Mouse (Mus musculus) brain, embryonic 14.5 days (tissue): ENCODE results near the gene Ift43. TPM values are rescaled to one million over a fixed set of nuclear protein-coding genes. Genes with fewer than 3 reads are reported as not detected.

Source experiments
- DNase-seq: peaks from one replicate; pipeline ENCODE4 v3.0.0-alpha.2; 2011; ENCODE audit warnings: low read depth
- CTCF ChIP-seq: fragments of 200-500 bp; IDR thresholded peaks from 2 replicates; pipeline ENCODE4 v1.5.1; 2012; ENCODE audit warnings: inconsistent platforms, mild to moderate bottlenecking, moderate library complexity, borderline replicate concordance; ENCODE audit not compliant: insufficient read depth, insufficient read length; ENCODE audit errors: extremely low read depth
- POLR2A ChIP-seq: fragments of 200-500 bp; IDR thresholded peaks from 2 replicates; pipeline ENCODE4 v1.6.1; 2012; ENCODE audit warnings: mild to moderate bottlenecking, inconsistent platforms, borderline replicate concordance; ENCODE audit not compliant: poor library complexity, insufficient read depth, insufficient read length, severe bottlenecking; ENCODE audit errors: extremely low read depth
- polyA plus RNA-seq: library from polyadenylated mRNA; depleted of rRNA; stranded (reverse); fragments of >200 nt; gene quantifications from 2 replicates; pipeline ENCODE4 v1.2.3, GENCODE M21; 2012

Ift43 gene
- polyA plus RNA-seq, 1 experiment = 37.5 TPM

- no peak for TF ChIP-seq CTCF
- TF ChIP-seq POLR2A = no peak
Measured at GRCm38 (mm10) chr12:86151941-86152340, 69.6 kb downstream of the Ift43 start.

GRCm38 (mm10) chr12:86153213-86153957, 71.0 kb downstream of the Ift43 start:
- DNase-seq = peak; percentile 77
- no peak for TF ChIP-seq POLR2A
- TF ChIP-seq CTCF = no peak

More at GRCm38 (mm10) chr12:86151941-86152340, 69.6 kb downstream of the Ift43 start:
- DNase-seq = peak; percentile 62

DNA sequence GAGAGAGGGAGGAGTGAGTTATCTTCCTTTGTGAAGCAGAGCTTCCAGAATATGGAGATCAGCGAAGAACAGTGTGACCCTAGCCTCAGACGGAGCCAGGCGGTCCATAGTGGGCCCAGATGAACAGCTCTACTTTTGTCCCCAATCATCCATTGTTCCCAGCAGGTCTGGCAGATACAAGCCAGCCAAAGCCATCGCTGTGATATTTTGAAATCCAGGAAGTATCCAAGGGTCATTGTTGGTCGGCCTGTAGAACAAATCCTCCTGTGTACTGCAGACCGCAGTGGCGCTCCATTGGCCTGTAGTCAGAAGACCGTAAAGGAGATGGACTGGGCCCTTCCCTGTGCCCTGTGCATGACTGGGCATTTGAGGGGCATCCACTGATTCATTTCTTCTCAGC, 72.8 kb downstream of the Ift43 start:
- no peak for DNase-seq
- no peak for TF ChIP-seq CTCF
- TF ChIP-seq POLR2A = no peak

DNA sequence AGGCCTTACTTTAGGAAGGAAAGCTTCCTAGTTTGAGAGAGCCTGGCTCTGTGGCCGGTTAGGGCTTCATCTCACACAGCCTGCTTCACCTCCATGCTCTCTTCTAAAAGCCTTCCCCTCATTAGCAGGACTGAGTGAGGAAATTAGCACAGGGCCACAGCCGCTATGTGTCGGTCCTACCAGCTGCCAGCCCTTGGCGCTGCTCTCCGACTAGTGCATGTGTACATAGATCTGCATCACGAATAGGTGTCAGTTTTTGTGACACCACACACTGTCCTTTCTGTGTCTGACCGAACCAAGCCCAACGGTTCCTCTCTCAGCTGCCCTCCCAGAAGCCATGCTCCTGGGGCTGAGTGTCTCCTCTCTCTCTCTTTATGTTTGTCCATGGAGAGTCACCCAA, 74.8 kb downstream of the Ift43 start:
- TF ChIP-seq CTCF (no peak), POLR2A (no peak)
- DNase-seq = peak; percentile 70

DNA sequence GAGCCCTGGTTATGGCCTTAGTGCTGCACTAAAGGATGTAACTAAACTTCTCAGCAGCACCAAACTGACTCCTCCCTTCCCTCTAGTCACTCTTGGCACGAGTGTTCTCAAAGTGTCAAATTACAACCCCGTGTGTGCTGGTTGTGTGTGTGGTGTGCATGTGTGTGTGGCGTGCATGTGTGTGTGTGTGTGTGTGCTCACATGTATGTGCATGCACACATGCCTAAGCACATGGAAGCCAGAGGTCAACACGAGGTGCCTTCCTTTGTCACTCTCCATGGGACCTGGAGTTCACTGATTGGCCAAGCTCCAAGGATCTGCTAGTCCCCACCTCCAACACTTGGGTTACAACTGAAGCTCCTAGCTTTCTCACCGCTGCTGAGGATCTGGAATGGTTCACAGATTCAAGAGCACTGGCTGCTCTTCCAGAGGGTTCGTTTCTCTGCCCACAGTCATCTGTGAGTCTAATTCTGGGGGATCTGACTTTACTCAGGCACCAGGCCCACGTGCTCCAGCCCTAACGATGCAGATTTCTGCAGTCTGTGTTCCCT, 75.6 kb downstream of the Ift43 start:
- peak; percentile 57 for DNase-seq
- no peak for TF ChIP-seq POLR2A
- no peak for TF ChIP-seq CTCF

DNA sequence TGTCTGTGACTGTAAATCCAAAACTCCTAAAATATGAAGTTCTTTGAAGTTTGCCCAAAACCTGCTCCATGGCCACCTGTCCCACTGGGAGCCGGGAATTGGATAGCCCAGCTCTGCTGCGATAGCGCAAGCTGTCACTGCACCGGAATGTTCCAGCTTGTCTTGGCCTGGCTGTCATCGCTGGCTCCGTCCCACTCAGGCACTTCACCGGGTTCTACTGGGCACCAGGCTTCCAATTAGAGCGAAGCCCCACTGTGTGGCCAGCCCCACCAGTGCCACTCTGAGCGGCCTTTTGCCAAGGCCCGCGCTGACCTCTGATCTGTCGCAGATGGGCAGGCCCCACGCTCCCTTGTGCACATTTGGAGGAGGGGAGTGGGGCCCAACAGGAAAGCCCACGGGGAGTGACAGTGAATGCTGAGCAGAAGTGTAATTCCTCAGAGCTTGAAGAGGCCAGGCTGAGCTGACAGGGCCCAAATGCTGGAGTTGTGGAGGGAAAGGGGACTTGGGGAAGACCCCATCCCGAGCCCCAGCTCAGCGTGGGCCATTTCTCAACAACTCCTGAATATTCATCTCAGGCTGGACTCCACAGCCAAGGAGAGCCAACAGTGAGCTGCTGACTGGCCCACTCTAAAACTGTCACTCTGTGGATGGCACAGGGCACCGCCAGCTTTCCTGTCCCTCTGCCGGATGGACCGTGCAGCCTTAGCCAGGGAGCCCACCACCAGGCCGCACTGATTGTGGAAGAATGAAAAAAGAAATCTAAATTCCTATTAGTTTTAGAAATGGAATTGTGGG, 76.5 kb downstream of the Ift43 start:
- peak; percentile 51 for DNase-seq
- TF ChIP-seq CTCF (no peak), POLR2A (no peak)

DNA sequence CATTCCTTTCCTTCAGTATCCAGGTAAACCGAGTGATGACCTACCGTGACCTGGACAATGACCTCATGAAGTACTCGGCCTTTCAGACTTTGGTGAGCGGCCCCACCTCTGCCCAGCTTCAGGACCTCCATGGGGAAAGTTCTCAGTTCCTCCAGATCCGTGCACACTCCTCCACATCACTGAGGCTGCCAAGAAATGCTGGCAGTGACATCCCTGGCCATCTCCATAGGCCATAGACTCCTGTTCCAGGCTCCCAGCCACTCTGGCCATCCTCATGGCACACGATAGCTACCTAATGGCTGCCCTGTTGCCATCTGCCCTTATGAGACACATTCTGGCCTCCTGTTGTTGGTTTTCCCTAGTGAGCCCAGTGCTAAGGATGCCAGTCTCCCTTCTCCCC, 79.1 kb downstream of the Ift43 start:
- DNase-seq = no peak
- no peak for TF ChIP-seq POLR2A
- TF ChIP-seq CTCF = no peak

DNA sequence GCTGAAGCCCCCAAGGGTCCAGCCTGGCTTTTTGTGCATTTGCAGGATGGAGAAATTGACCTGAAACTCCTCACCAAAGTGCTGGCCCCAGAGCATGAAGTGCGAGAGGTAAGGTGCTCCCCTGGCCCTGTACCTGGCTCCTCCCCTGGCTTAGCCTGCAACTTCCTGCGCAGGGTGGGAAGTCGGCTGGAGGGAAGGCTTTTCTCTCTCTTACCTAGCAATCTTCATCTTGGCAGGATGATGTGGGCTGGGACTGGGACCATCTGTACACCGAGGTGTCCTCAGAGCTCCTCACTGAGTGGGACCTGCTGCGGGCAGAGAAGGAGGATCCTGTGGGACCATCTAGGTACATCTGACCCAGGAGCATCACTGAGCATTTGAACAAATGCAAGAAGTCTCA, 79.6 kb downstream of the Ift43 start:
- no peak for DNase-seq
- no peak for TF ChIP-seq POLR2A
- no peak for TF ChIP-seq CTCF

GRCm38 (mm10) chr12:86162890-86163816, 80.8 kb downstream of the Ift43 start:
- no peak for TF ChIP-seq CTCF
- TF ChIP-seq POLR2A = no peak
- DNase-seq = peak; percentile 80

- DNase-seq = no peak
- TF ChIP-seq CTCF (no peak), POLR2A (no peak)
Measured at GRCm38 (mm10) chr12:86166244-86166643, 83.9 kb downstream of the Ift43 start.
